Mouse (Mus musculus) neural tube, embryonic 15.5 days (tissue): ENCODE measurements at regions not wholly inside any gene's neighbourhood (a gene's known extent, or its start where the extent isn't known, plus 50 kb on each side); places are given as distances from the start of the nearest gene placed in this dataset.

ENCODE experiments used
- ATAC-seq: fragments of 200-750 bp; cut with Nextera tagmentation; 2 replicates; pipeline ENCODE4 v1.8.0; 2017; ENCODE audit warnings: mild to moderate bottlenecking, moderate TSS enrichment, moderate library complexity; ENCODE audit not compliant: low FRiP score
- H3K27ac ChIP-seq: fragments of 300-500 bp; sonication (generic); replicated peaks from 2 replicates; pipeline ENCODE4 v1.5.1; 2015; ENCODE audit warnings: mild to moderate bottlenecking, inconsistent platforms
- H3K27me3 ChIP-seq: fragments of 300-500 bp; sonication (generic); replicated peaks from 2 replicates; pipeline ENCODE4 v1.6.1; 2015; ENCODE audit warnings: inconsistent platforms
- H3K36me3 ChIP-seq: fragments of 300-500 bp; sonication (generic); 2 replicates; pipeline ENCODE4 v1.6.1; 2015; ENCODE audit warnings: inconsistent platforms
- H3K4me1 ChIP-seq: fragments of 300-500 bp; sonication (generic); 2 replicates; pipeline ENCODE4 v1.6.1; 2015; ENCODE audit warnings: inconsistent platforms
- H3K4me2 ChIP-seq: fragments of 300-500 bp; sonication (generic); 2 replicates; pipeline ENCODE4 v1.6.1; 2015; ENCODE audit warnings: inconsistent platforms, mild to moderate bottlenecking, moderate library complexity
- H3K4me3 ChIP-seq: fragments of 300-500 bp; sonication (generic); replicated peaks from 2 replicates; pipeline ENCODE4 v1.5.1; 2015; ENCODE audit warnings: mild to moderate bottlenecking, inconsistent platforms
- H3K9ac ChIP-seq: fragments of 300-500 bp; sonication (generic); replicated peaks from 2 replicates; pipeline ENCODE4 v1.6.1; 2015; ENCODE audit warnings: mild to moderate bottlenecking, inconsistent platforms
- H3K9me3 ChIP-seq: fragments of 300-500 bp; sonication (generic); replicated peaks from 2 replicates; pipeline ENCODE4 v1.6.1; 2016; ENCODE audit warnings: inconsistent platforms
- WGBS: fragments of 180-500 bp; shearing (Covaris S2); methylation state at CpG from one replicate; pipeline ENCODE4 v1.1.7; 2015; ENCODE audit warnings: mixed read lengths; 5-methylcytosine and 5-hydroxymethylcytosine counted together

GRCm38 (mm10) chr10:125726546-125726945 lies 239.4 kb upstream of the Lrig3 start:
- H3K36me3 ChIP-seq, result no peaks in the 10 kb centered on the region
- no peak overlapping the region for H3K4me2 ChIP-seq
- no peaks in the 10 kb centered on the region for H3K27me3 ChIP-seq
- H3K9ac ChIP-seq, result no peak overlapping the region
- no peaks in the 10 kb centered on the region for H3K9me3 ChIP-seq
- ATAC-seq, result no peak
- no peak overlapping the region for H3K4me3 ChIP-seq
- H3K27ac ChIP-seq, result no peak overlapping the region
- 0 out of 2 replicates have a peak, but pooled peaks cover 7% of the 10 kb centered on the region for H3K4me1 ChIP-seq
- WGBS, result 55% methylated on average over 8 of the region's 8 CpGs

GRCm38 (mm10) chr10:125735744-125736494 lies 230.0 kb upstream of the Lrig3 start:
- no peaks in the 10 kb centered on the region for H3K27me3 ChIP-seq
- H3K27ac ChIP-seq, result no peak overlapping the region
- H3K36me3 ChIP-seq, result no peaks in the 10 kb centered on the region
- no peaks in the 10 kb centered on the region for H3K9me3 ChIP-seq
- H3K4me2 ChIP-seq, result no peak overlapping the region
- WGBS, result 90% methylated on average over 4 of the region's 4 CpGs
- H3K9ac ChIP-seq, result no peak overlapping the region
- no peaks in the 10 kb centered on the region for H3K4me1 ChIP-seq
- ATAC-seq, result no peak
- no peak overlapping the region for H3K4me3 ChIP-seq

GRCm38 (mm10) chr10:125743181-125743580 lies 222.8 kb upstream of the Lrig3 start:
- no peak for ATAC-seq
- Histone ChIP-seq H3K27ac (no peak overlapping the region), H3K9me3 (no peaks in the 10 kb centered on the region), H3K36me3 (no peaks in the 10 kb centered on the region), H3K4me1 (no peaks in the 10 kb centered on the region), H3K4me2 (no peak overlapping the region), H3K9ac (no peak overlapping the region), H3K4me3 (no peak overlapping the region), H3K27me3 (no peaks in the 10 kb centered on the region)
- 72% methylated on average over 6 of the region's 6 CpGs for WGBS

- H3K4me3 ChIP-seq, result no peak overlapping the region
- no peaks in the 10 kb centered on the region for H3K27me3 ChIP-seq
- peaks cover 4% of the 10 kb centered on the region; the same call in 1 of the 2 replicates for H3K4me1 ChIP-seq
- no peak for ATAC-seq
- H3K9me3 ChIP-seq, result no peaks in the 10 kb centered on the region
- no peak overlapping the region for H3K9ac ChIP-seq
- H3K27ac ChIP-seq, result no peak overlapping the region
- WGBS, result 72% methylated on average over 6 of the region's 6 CpGs
- H3K36me3 ChIP-seq, result no peaks in the 10 kb centered on the region
- H3K4me2 ChIP-seq, result no peak overlapping the region
These were observed 216.9 kb upstream of the Lrig3 start for GRCm38 (mm10) chr10:125749031-125749585.

GRCm38 (mm10) chr10:125752506-125753218 lies 213.3 kb upstream of the Lrig3 start:
- H3K27me3 ChIP-seq, result no peaks in the 10 kb centered on the region
- H3K27ac ChIP-seq, result no peak overlapping the region
- no peak overlapping the region for H3K4me2 ChIP-seq
- no peaks in the 10 kb centered on the region for H3K36me3 ChIP-seq
- H3K9ac ChIP-seq, result no peak overlapping the region
- no peaks in the 10 kb centered on the region for H3K9me3 ChIP-seq
- peaks cover 4% of the 10 kb centered on the region; the same call in 1 of the 2 replicates for H3K4me1 ChIP-seq
- ATAC-seq, result no peak
- H3K4me3 ChIP-seq, result no peak overlapping the region
- 57% methylated on average over 10 of the region's 10 CpGs for WGBS

- H3K36me3 ChIP-seq, result no peaks in the 10 kb centered on the region
- WGBS, result 95% methylated on average over 3 of the region's 3 CpGs
- no peak for ATAC-seq
- H3K4me3 ChIP-seq, result no peak overlapping the region
- H3K27me3 ChIP-seq, result no peaks in the 10 kb centered on the region
- H3K9me3 ChIP-seq, result no peaks in the 10 kb centered on the region
- no peaks in the 10 kb centered on the region for H3K4me1 ChIP-seq
- H3K4me2 ChIP-seq, result no peak overlapping the region
- no peak overlapping the region for H3K9ac ChIP-seq
- H3K27ac ChIP-seq, result no peak overlapping the region
These were observed 206.8 kb upstream of the Lrig3 start for GRCm38 (mm10) chr10:125759171-125759570.

- no peaks in the 10 kb centered on the region for H3K4me1 ChIP-seq
- no peaks in the 10 kb centered on the region for H3K27me3 ChIP-seq
- H3K27ac ChIP-seq, result no peak overlapping the region
- no peaks in the 10 kb centered on the region for H3K36me3 ChIP-seq
- H3K4me3 ChIP-seq, result no peak overlapping the region
- WGBS, result 71% methylated on average over 16 of the region's 16 CpGs
- no peak overlapping the region for H3K4me2 ChIP-seq
- no peaks in the 10 kb centered on the region for H3K9me3 ChIP-seq
- no peak overlapping the region for H3K9ac ChIP-seq
- ATAC-seq, result no peak
These were observed 203.4 kb upstream of the Lrig3 start for GRCm38 (mm10) chr10:125762367-125763068.

- Histone ChIP-seq H3K4me2 (no peak overlapping the region), H3K27ac (no peak overlapping the region), H3K4me3 (no peak overlapping the region), H3K9me3 (no peaks in the 10 kb centered on the region), H3K36me3 (no peaks in the 10 kb centered on the region), H3K9ac (no peak overlapping the region), H3K27me3 (no peaks in the 10 kb centered on the region), H3K4me1 (no peaks in the 10 kb centered on the region)
- no peak for ATAC-seq
- 66% methylated on average over 10 of the region's 10 CpGs for WGBS
These were observed 201.4 kb upstream of the Lrig3 start for GRCm38 (mm10) chr10:125764402-125765102.

GRCm38 (mm10) chr10:125765103-125765820 lies 200.7 kb upstream of the Lrig3 start:
- H3K36me3 ChIP-seq, result no peaks in the 10 kb centered on the region
- H3K4me1 ChIP-seq, result no peaks in the 10 kb centered on the region
- 82% methylated on average over 10 of the region's 10 CpGs for WGBS
- H3K4me3 ChIP-seq, result no peak overlapping the region
- no peak overlapping the region for H3K27ac ChIP-seq
- no peak overlapping the region for H3K4me2 ChIP-seq
- H3K9me3 ChIP-seq, result no peaks in the 10 kb centered on the region
- H3K9ac ChIP-seq, result no peak overlapping the region
- no peak for ATAC-seq
- no peaks in the 10 kb centered on the region for H3K27me3 ChIP-seq

GRCm38 (mm10) chr10:125768281-125768680 lies 197.7 kb upstream of the Lrig3 start:
- Histone ChIP-seq H3K4me3 (no peak overlapping the region), H3K27ac (no peak overlapping the region), H3K4me1 (no peaks in the 10 kb centered on the region), H3K27me3 (no peaks in the 10 kb centered on the region), H3K9me3 (no peaks in the 10 kb centered on the region), H3K9ac (no peak overlapping the region), H3K36me3 (no peaks in the 10 kb centered on the region), H3K4me2 (no peak overlapping the region)
- 69% methylated on average over 3 of the region's 3 CpGs for WGBS
- ATAC-seq, result no peak

- 86% methylated on average over 7 of the region's 7 CpGs for WGBS
- H3K4me1 ChIP-seq, result no peaks in the 10 kb centered on the region
- no peak for ATAC-seq
These were observed 192.4 kb upstream of the Lrig3 start for GRCm38 (mm10) chr10:125773541-125773940.

More at GRCm38 (mm10) chr10:125773541-125773940, 192.4 kb upstream of the Lrig3 start:
- H3K9ac ChIP-seq, result no peak overlapping the region
- H3K4me2 ChIP-seq, result no peak overlapping the region
- H3K27ac ChIP-seq, result no peak overlapping the region
- no peak overlapping the region for H3K4me3 ChIP-seq
- H3K9me3 ChIP-seq, result no peaks in the 10 kb centered on the region
- H3K27me3 ChIP-seq, result no peaks in the 10 kb centered on the region
- H3K36me3 ChIP-seq, result no peaks in the 10 kb centered on the region
